Mouse (Mus musculus): ENCODE measurements around the gene Ttc28.
"Not testable (repeated sequence)": the region's sequence is repeated elsewhere in the genome, so short reads cannot be mapped to it uniquely, and the experiment has no call there.

Ttc28 gene

GRCm38 (mm10) chr5:110879584-110880374 lies at the start of gene Ttc28:
Ttc28 (plus strand) TSS chr5:110879803.
- peak; percentile 90 to 94 for DNase-seq

GRCm38 (mm10) chr5:110831036-110831720 lies 48.4 kb upstream of the Ttc28 start:
- no peak for DNase-seq

GRCm38 (mm10) chr5:110835959-110836358 lies 43.6 kb upstream of the Ttc28 start:
- DNase-seq: peak; percentile 48 to 69

- not testable (repeated sequence) for DNase-seq
Observed at GRCm38 (mm10) chr5:110838016-110838415, 41.6 kb upstream of the Ttc28 start.

- DNase-seq: no peak
Observed at GRCm38 (mm10) chr5:110839038-110839677, 40.4 kb upstream of the Ttc28 start.

GRCm38 (mm10) chr5:110839678-110840365 lies 39.8 kb upstream of the Ttc28 start, which contains the start of the genes Hscb and Chek2:
Hscb (minus strand) TSS chr5:110839777.
Chek2 (plus strand) TSS chr5:110839979.
- peak; percentile 99 for DNase-seq

GRCm38 (mm10) chr5:110840465-110840864 lies 39.1 kb upstream of the Ttc28 start:
- peak; percentile 46 to 67 for DNase-seq

- DNase-seq: no peak
Observed at GRCm38 (mm10) chr5:110841046-110841862, 38.3 kb upstream of the Ttc28 start.

GRCm38 (mm10) chr5:110852990-110853389 lies 26.6 kb upstream of the Ttc28 start:
- DNase-seq: no peak

GRCm38 (mm10) chr5:110857091-110857490 lies 22.5 kb upstream of the Ttc28 start:
- no peak for DNase-seq

- peak in 1 of 2 experiments; percentile 17 for DNase-seq
Observed at GRCm38 (mm10) chr5:110859013-110859650, 20.5 kb upstream of the Ttc28 start.

- DNase-seq: no peak
Observed at GRCm38 (mm10) chr5:110860445-110860844, 19.2 kb upstream of the Ttc28 start.

GRCm38 (mm10) chr5:110868460-110868859 lies 11.1 kb upstream of the Ttc28 start:
- DNase-seq: no peak

GRCm38 (mm10) chr5:110869242-110869669 lies 10.3 kb upstream of the Ttc28 start:
- no peak for DNase-seq

- no peak for DNase-seq
Observed at GRCm38 (mm10) chr5:110873160-110873559, 6.4 kb upstream of the Ttc28 start.

- DNase-seq: peak in 1 of 2 experiments; percentile 18
Observed at GRCm38 (mm10) chr5:110874711-110875110, 4.9 kb upstream of the Ttc28 start.

GRCm38 (mm10) chr5:110875286-110875685 lies 4.3 kb upstream of the Ttc28 start:
- no peak for DNase-seq

GRCm38 (mm10) chr5:110877666-110878505 lies 1.7 kb upstream of the Ttc28 start:
- DNase-seq: no peak

GRCm38 (mm10) chr5:110878526-110878925 lies 1.1 kb upstream of the Ttc28 start:
- DNase-seq: not testable (repeated sequence)

- no peak for DNase-seq
Observed at GRCm38 (mm10) chr5:110879042-110879441, 561 bp upstream of the Ttc28 start.
